In genomic region chr3:96093509-96093908, GRCm38 (mm10) we compare ENCODE assay signal across 12 mouse cellular contexts. TPM values are rescaled to one million over a fixed set of nuclear protein-coding genes. Genes with fewer than 3 reads are reported as not detected.
A peak's percentile ranks its signal among the peaks of the same experiment; 100 is the strongest.
DNase-seq lines count a peak whose midpoint lies in the region; ATAC-seq lines count a peak whose summit lies in the region.
"Had no signal": no experiment of that assay in that cellular context is flagged by ENCODE, and none has a peak within 500 bp of the region (broad histone marks: within the 10 kb centered on the region; RNA-seq: fewer than 3 reads in every experiment).

No protein-coding gene starts in this region.

- H3K27ac ChIP-seq in kidney, embryonic 14.5 days (ENCODE audit: low read depth, low read length) = no peak overlapping the region
- peak overlapping the region; percentile 47; the same call in 1 of the 2 replicates for H3K27ac ChIP-seq in intestine, embryonic 16.5 days (ENCODE audit: low read length)
- H3K27ac ChIP-seq in hindbrain, embryonic 14.5 days = no peak overlapping the region
- H3K27ac ChIP-seq: embryonic facial prominence, embryonic 12.5 days; forebrain, embryonic 10.5 days had no signal

- no peak overlapping the region for H3K4me3 ChIP-seq in kidney, embryonic 14.5 days (ENCODE audit: low read length)
- no peak overlapping the region for H3K4me3 ChIP-seq in intestine, embryonic 16.5 days (ENCODE audit: low read length)
- H3K4me3 ChIP-seq in hindbrain, embryonic 14.5 days (replicated peaks; ENCODE audit: low read length) = no peak overlapping the region
- H3K4me3 ChIP-seq: embryonic facial prominence, embryonic 12.5 days; forebrain, embryonic 10.5 days had no signal

- DNase-seq in kidney, adult 9 months = no peak
- peak; percentile 29 for DNase-seq in NIH3T3 (ENCODE audit: low read depth)
- no peak for DNase-seq in thymus, postnatal 0 days (ENCODE audit: low spot score)
- no peak for DNase-seq in hindbrain, embryonic 14.5 days (ENCODE audit: low spot score)
- DNase-seq: adrenal gland, postnatal 10 days; cerebellum, postnatal 10 days; right cerebral cortex, postnatal 4 days had no signal

- no peaks in the 10 kb centered on the region for H3K27me3 ChIP-seq in kidney, embryonic 14.5 days (ENCODE audit: control insufficient read depth, insufficient read depth, low read length)
- no peaks in the 10 kb centered on the region for H3K27me3 ChIP-seq in intestine, embryonic 16.5 days (replicated peaks; ENCODE audit: control insufficient read depth, insufficient read depth, low read length)
- H3K27me3 ChIP-seq in hindbrain, embryonic 14.5 days (ENCODE audit: control insufficient read depth, insufficient read depth, low read length) = no peaks in the 10 kb centered on the region
- H3K27me3 ChIP-seq: embryonic facial prominence, embryonic 12.5 days had no signal

- H3K36me3 ChIP-seq in kidney, embryonic 14.5 days (ENCODE audit: control insufficient read depth, insufficient read depth, low read length) = no peaks in the 10 kb centered on the region
- H3K36me3 ChIP-seq in intestine, embryonic 16.5 days (ENCODE audit: control insufficient read depth, insufficient read depth, low read length) = no peaks in the 10 kb centered on the region
- H3K36me3 ChIP-seq in hindbrain, embryonic 14.5 days (replicated peaks; ENCODE audit: control insufficient read depth, insufficient read depth) = no peaks in the 10 kb centered on the region
- H3K36me3 ChIP-seq: embryonic facial prominence, embryonic 12.5 days; forebrain, embryonic 10.5 days had no signal

- no peaks in the 10 kb centered on the region for H3K9me3 ChIP-seq in kidney, embryonic 14.5 days (ENCODE audit: control insufficient read depth, low read length)
- H3K9me3 ChIP-seq in intestine, embryonic 16.5 days (ENCODE audit: control insufficient read depth, low read length) = no peaks in the 10 kb centered on the region
- no peaks in the 10 kb centered on the region for H3K9me3 ChIP-seq in hindbrain, embryonic 14.5 days (ENCODE audit: control insufficient read depth, low read length)
- H3K9me3 ChIP-seq: embryonic facial prominence, embryonic 12.5 days; forebrain, embryonic 10.5 days had no signal

- no peak overlapping the region for H3K4me2 ChIP-seq in kidney, embryonic 14.5 days (replicated peaks; ENCODE audit: low read depth, low read length)
- H3K4me2 ChIP-seq in intestine, embryonic 16.5 days (ENCODE audit: low read depth, low read length) = peak overlapping the region; percentile 31
- H3K4me2 ChIP-seq in hindbrain, embryonic 14.5 days (replicated peaks) = no peak overlapping the region
- H3K4me2 ChIP-seq: embryonic facial prominence, embryonic 12.5 days had no signal

- 0 out of 2 replicates have a peak, but pooled peaks cover 4% of the 10 kb centered on the region for H3K4me1 ChIP-seq in kidney, embryonic 14.5 days (ENCODE audit: control insufficient read depth, insufficient read depth, low read length)
- no peaks in the 10 kb centered on the region for H3K4me1 ChIP-seq in intestine, embryonic 16.5 days (ENCODE audit: control insufficient read depth, insufficient read depth, low read length)
- no peaks in the 10 kb centered on the region for H3K4me1 ChIP-seq in hindbrain, embryonic 14.5 days (replicated peaks; ENCODE audit: control insufficient read depth, insufficient read depth, low read length)
- H3K4me1 ChIP-seq: embryonic facial prominence, embryonic 12.5 days; forebrain, embryonic 10.5 days had no signal

- peak overlapping the region; percentile 23; the same call in 1 of the 2 replicates for H3K9ac ChIP-seq in kidney, embryonic 14.5 days (ENCODE audit: low read depth, low read length)
- 0 out of 2 replicates have a peak overlapping the region, but pooled peaks have one; percentile 15 for H3K9ac ChIP-seq in intestine, embryonic 16.5 days (ENCODE audit: low read depth, low read length)
- H3K9ac ChIP-seq in hindbrain, embryonic 14.5 days = no peak overlapping the region
- H3K9ac ChIP-seq: embryonic facial prominence, embryonic 12.5 days had no signal

- 54% methylated on average over 13 of the region's 13 CpGs for WGBS in kidney, embryonic 14.5 days
- 53% methylated on average over 13 of the region's 13 CpGs for WGBS in intestine, embryonic 16.5 days
- WGBS in hindbrain, embryonic 14.5 days = 64% methylated on average over 13 of the region's 13 CpGs

- ATAC-seq in kidney, embryonic 14.5 days (ENCODE audit: low FRiP score, low TSS enrichment) = no peak
- peak; percentile 43 for ATAC-seq in CD4-positive, CD25-positive, alpha-beta regulatory T cell, adult 4 months
- ATAC-seq in intestine, embryonic 16.5 days = peak; percentile 69
- ATAC-seq in hindbrain, embryonic 14.5 days (ENCODE audit: low FRiP score) = no peak

RNA-seq across cellular contexts. Expression of gene Otud7b, which starts 10.8 kb away (rescaled TPM):
- polyA plus RNA-seq in kidney, embryonic 14.5 days (2014; fragmentation: Nextera tagmentation; extraction: Ambion mirVana) = 9.4 and 18.1 TPM in 2 replicates
- polyA plus RNA-seq in CD4-positive, CD25-positive, alpha-beta regulatory T cell, adult 4 months (2017; shearing (Covaris generic)) = 10 to 100 TPM in 1 of 2 experiments, 1 to 10 TPM in 1; 9.1 to 13.3 TPM
- polyA plus RNA-seq in intestine, embryonic 16.5 days (2015; fragmentation: Nextera tagmentation; extraction: Ambion mirVana) = 14.7 and 15.5 TPM in 2 replicates
- polyA plus RNA-seq in thymus, postnatal 0 days (2015; fragmentation: Nextera tagmentation; extraction: Ambion mirVana) = 12.2 and 17.7 TPM in 2 replicates
- polyA plus RNA-seq in hindbrain, embryonic 14.5 days (2014; fragmentation: Nextera tagmentation; extraction: Ambion mirVana) = 7.1 and 7.9 TPM in 2 replicates

RNA-seq across cellular contexts. Expression of gene Vps45, which starts 35.2 kb away (rescaled TPM):
- 24.3 and 33.0 TPM in 2 replicates for polyA plus RNA-seq in kidney, embryonic 14.5 days (2014; fragmentation: Nextera tagmentation; extraction: Ambion mirVana)
- polyA plus RNA-seq in CD4-positive, CD25-positive, alpha-beta regulatory T cell, adult 4 months (2017; shearing (Covaris generic)) = 10 to 100 TPM; 22.2 to 24.3 TPM
- 28.0 and 28.5 TPM in 2 replicates for polyA plus RNA-seq in intestine, embryonic 16.5 days (2015; fragmentation: Nextera tagmentation; extraction: Ambion mirVana)
- 58.7 and 61.6 TPM in 2 replicates for polyA plus RNA-seq in thymus, postnatal 0 days (2015; fragmentation: Nextera tagmentation; extraction: Ambion mirVana)
- polyA plus RNA-seq in hindbrain, embryonic 14.5 days (2014; fragmentation: Nextera tagmentation; extraction: Ambion mirVana) = 44.8 and 46.8 TPM in 2 replicates

Comparison
In these comparisons a context has a peak if more than half of its experiments do, and no peak if none do; other contexts are left out.
1. ATAC-seq: peak in CD4-positive, CD25-positive, alpha-beta regulatory T cell, adult 4 months (single experiment) and intestine, embryonic 16.5 days (single experiment); none in kidney, embryonic 14.5 days (single experiment) and hindbrain, embryonic 14.5 days (single experiment).